Mouse (Mus musculus): ENCODE measurements around the gene Brpf1.

Gene Brpf1

GRCm38 (mm10) chr6:113352820-113353219 lies 45.9 kb downstream of the Brpf1 start:
- DNase-seq (ENCODE audit: low spot score in 2 of 2), result no peak

DNA sequence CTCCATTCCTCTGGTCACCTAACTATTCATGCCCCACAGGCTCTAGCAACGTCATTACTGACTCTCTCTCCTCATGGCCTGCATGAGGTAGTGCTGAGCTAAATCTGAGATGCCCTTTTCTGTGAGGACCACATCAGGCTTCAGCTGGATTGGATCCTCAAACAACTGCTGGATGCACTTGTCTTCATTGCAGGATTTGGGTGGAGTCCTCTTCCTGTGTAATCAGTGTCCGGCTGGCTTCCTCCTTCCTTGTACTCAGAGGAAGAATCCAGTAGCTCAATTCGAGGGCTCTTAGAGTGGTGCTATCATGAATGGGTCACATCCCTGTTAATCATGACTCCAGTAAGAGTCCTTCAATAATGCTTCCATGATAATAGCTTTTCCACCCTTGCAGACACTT lies 46.8 kb downstream of the Brpf1 start:
- DNase-seq (ENCODE audit: low spot score in 2 of 2), result no peak

DNA sequence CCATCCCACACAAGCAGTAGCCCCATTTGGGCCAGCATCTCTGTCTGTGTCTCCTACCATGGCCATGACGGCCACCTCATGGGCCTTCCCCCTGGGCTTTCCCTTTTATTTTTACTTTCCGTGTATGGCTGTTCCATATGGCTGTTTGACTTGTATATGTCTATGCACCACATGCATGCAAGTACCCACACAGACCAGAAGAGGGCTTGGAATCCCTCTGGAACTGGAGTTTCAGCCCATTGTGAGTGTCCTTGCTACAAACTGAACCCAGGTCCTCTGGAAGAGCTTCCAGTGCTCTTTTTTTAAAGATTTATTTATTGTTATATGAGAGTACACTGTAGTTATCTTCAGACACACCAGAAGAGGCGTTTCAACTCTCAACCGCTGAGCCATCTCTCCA lies 54.5 kb downstream of the Brpf1 start:
- DNase-seq (ENCODE audit: low spot score in 2 of 2), result no peak

DNA sequence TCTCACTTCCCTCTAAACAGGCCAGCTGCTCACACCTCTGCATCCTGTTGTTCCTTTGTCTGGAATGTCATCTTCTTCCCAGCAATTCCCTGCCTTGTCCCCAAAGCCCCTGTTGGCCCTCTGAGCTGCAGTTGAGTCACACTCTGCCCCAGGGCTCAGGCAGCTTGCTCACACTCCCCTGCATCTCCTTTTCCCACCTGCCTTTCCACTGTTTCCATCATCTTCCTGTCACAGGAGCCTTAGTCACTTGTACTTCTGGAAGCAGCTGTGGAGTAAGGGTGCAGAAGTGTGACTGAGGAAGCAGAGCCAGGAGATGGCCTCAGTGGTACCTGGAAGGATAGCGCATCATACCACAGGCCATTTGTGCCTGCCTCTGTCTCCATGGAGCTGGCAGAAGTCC lies 55.3 kb downstream of the Brpf1 start:
- DNase-seq (ENCODE audit: low spot score in 2 of 2), result no peak

DNA sequence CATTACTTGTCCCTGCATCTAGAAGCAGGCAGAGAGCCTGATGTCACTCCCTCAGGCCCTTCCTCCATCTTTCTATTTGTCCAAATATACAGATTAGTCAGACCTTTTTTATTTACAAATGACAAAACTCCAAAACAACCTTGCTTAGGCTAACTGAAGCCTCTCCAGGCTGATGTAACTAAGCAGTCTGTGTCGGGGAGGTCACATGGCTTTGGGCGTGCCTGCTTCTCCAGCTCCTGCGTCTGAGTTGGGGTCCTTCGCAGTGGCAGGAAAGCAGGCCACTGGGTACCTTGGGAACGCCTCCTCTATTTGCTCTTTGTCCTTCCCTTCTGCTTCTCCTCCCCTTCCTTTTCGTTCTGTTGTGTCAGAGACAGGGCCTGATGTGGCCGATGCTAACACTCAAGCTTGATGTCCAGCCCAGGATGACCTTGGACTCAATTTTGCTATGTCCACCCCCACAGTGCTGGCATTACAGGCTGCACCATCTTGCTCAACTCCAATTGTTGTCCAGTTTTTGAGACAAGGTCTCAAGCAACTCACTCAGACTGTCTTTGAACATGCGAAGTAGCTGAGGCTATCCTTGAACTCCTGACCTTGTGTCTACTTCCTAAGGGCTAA lies 57.7 kb downstream of the Brpf1 start:
- no peak for DNase-seq (ENCODE audit: low spot score in 2 of 2)

DNA sequence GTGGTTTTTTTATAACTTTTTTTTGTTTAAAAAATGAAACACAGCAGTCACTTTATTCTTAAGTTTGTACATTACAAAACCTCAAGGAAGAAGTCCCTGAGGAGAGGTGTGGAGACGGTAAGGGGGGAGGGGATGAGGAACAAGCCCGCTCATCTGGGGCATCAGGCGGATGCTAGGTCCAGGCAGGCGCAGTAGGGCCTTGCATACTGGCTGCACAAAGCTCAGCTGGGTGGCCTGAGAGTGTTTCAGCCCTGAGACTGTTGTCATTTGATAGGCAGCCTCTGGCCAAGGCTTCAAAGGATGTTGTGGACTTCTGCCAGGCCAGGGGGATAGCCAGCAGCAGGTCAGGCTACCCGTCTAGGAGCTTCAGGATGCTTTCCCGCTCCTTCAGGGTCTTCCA lies 59.7 kb downstream of the Brpf1 start:
- no peak for DNase-seq (ENCODE audit: low spot score in 2 of 2)

DNA sequence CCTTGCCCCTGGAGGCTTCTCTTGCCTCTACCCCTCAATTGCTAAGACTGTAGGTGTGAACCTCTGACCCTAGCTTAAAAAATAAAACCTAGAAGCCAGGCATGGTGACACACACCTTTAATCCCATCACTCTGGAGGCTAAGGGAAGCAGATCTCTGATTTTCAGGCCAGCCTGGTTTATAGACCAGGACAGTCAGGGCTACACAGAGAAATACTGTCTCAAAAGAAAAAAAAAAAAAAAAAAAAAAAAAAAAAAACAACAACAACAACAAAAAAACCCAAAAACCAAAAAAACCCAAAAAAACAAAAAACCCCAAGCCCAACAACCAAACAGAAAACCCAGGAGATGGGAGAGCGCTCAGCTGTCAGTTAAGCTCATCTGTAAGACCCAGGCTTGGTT lies 60.6 kb downstream of the Brpf1 start:
- DNase-seq (ENCODE audit: low spot score in 2 of 2), result no peak

DNA sequence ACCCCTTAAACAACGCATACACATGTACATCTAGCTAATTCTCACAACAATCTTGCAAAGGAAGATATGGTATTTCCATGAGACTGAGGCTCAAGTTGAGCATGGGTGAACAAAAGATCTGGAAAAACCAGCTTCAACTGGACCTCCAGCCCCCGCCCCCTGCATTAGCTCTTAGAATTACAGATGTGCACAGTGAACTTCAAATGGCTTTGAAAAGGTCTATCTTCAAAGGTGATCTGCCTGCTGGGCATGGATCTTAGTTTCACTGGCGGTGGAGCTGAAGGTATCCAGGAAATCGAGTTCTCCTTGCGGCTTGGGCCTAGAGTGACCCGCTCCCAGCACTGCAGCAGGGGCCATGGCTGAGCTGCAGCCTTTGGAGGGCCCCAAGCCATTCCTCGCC lies 61.2 kb downstream of the Brpf1 start:
- DNase-seq (ENCODE audit: low spot score in 2 of 2), result no peak

GRCm38 (mm10) chr6:113368577-113368976 lies 61.6 kb downstream of the Brpf1 start:
- DNase-seq (ENCODE audit: low spot score in 2 of 2), result no peak

GRCm38 (mm10) chr6:113370194-113370929 lies 63.4 kb downstream of the Brpf1 start:
- no peak for DNase-seq (ENCODE audit: low spot score in 2 of 2)

DNA sequence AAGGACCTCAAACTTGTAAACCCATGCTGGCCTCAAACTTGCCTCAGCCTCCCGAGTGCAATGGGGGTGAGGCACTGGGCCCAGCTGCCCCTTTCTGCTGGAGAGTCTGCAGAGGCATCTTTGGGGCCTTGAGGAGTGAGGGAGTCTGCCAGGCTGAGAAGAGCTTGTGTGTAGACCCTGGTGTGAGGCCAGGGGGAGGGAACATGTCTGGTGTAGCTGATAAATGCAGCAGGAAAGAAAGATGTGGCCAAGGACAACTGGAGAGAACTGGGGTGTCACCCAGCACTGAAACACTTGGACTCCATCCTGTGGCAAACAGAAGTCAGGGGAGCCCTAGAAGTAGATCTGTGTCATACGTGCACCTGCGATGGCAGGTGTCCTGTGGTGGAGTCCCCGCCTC lies 66.6 kb downstream of the Brpf1 start:
- no peak for DNase-seq (ENCODE audit: low spot score in 2 of 2)

Measured in left cerebral cortex, adult 9 months (tissue).